Mouse (Mus musculus) MEL (cell line): ENCODE data around the gene Cetn3.

Source experiments
- CTCF ChIP-seq, 3 experiments: IDR thresholded peaks in 2 of 3; conservative IDR thresholded peaks in 1 of 3; 2 replicates each; pipeline ENCODE4 v1.5.1; 2011 to 2012; ENCODE audit warnings: low read length in 3 of 3, low read depth in 2 of 3, mild to moderate bottlenecking in 2 of 3, improper control_type of control experiment in 1 of 3, inconsistent platforms in 1 of 3, mixed read lengths in 1 of 3, moderate library complexity in 1 of 3; ENCODE audit not compliant: control insufficient read depth in 1 of 3, insufficient read depth in 1 of 3, poor library complexity in 1 of 3, severe bottlenecking in 1 of 3
- EP300 ChIP-seq, 2 experiments: IDR thresholded peaks; 2 replicates each; pipeline ENCODE4 v1.6.1; 2011; ENCODE audit warnings: improper control_type of control experiment in 2 of 2, low read length in 2 of 2, low read depth in 1 of 2, mild to moderate bottlenecking in 1 of 2
- JUND ChIP-seq: IDR thresholded peaks from 2 replicates; pipeline ENCODE4 v1.6.1; 2011; ENCODE audit warnings: low read depth, mild to moderate bottlenecking, improper control_type of control experiment, low read length
- MEF2A ChIP-seq: IDR thresholded peaks from 2 replicates; pipeline ENCODE4 v1.6.1; 2014; ENCODE audit warnings: low read depth, mild to moderate bottlenecking, inconsistent platforms, low read length, improper control_type of control experiment; ENCODE audit not compliant: poor library complexity, insufficient replicate concordance, severe bottlenecking; ENCODE audit errors: extremely low read depth
- POLR2A ChIP-seq, 2 experiments: IDR thresholded peaks; 2 replicates each; pipeline ENCODE4 v1.6.1; 2011 to 2012; ENCODE audit warnings: low read length in 2 of 2, mild to moderate bottlenecking in 2 of 2, control low read depth in 1 of 2, improper control_type of control experiment in 1 of 2, low read depth in 1 of 2, moderate library complexity in 1 of 2; ENCODE audit not compliant: control insufficient read depth in 1 of 2, insufficient read depth in 1 of 2, poor library complexity in 1 of 2
- POLR2AphosphoS2 ChIP-seq: IDR thresholded peaks from 2 replicates; pipeline ENCODE4 v1.6.1; 2011; ENCODE audit warnings: low read length, improper control_type of control experiment
- SMC3 ChIP-seq: IDR thresholded peaks from 2 replicates; pipeline ENCODE4 v1.6.1; 2011; ENCODE audit warnings: low read depth, low read length, improper control_type of control experiment
- ZC3H11A ChIP-seq: IDR thresholded peaks from 2 replicates; pipeline ENCODE4 v1.6.1; 2012; ENCODE audit warnings: low read depth, mild to moderate bottlenecking, inconsistent platforms, low read length, improper control_type of control experiment

DNA sequence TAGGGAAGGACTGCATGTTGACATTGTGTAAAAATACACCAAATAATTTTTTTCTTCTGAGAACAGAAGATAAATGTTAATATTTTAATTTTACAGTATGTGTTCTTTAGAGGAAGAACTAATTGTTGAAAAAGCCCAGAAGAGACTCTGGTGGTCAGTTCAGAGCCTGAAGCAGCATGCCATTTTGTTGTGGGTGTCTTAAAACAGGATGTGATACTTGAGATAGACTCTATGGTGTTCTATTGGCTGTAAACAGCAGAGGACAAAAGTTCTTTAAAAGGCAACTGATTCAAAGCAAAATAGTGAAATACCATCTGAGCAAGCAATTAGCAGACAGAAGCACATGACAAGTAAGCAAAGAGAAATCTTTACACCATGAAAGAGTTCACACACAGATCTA is 56.1 kb downstream of the Cetn3 start:
- TF ChIP-seq CTCF (IDR thresholded peaks at IDR 0.05 in 2 of 3, conservative IDR thresholded peaks at IDR 0.05 in 1 of 3; ENCODE audit: control insufficient read depth in 1 of 3, insufficient read depth in 1 of 3, low read depth in 2 of 3, low read length in 3 of 3, poor library complexity in 1 of 3, severe bottlenecking in 1 of 3) = no peak
- no peak for TF ChIP-seq MEF2A
- no peak for TF ChIP-seq POLR2A (IDR thresholded peaks at IDR 0.05; ENCODE audit: control insufficient read depth in 1 of 2, insufficient read depth in 1 of 2, low read depth in 1 of 2, low read length in 2 of 2, poor library complexity in 1 of 2)
- no peak for TF ChIP-seq POLR2AphosphoS2
- TF ChIP-seq ZC3H11A = no peak
- no peak for TF ChIP-seq JUND
- no peak for TF ChIP-seq SMC3
- no peak for TF ChIP-seq EP300 (IDR thresholded peaks at IDR 0.05; ENCODE audit: low read depth in 1 of 2, low read length in 2 of 2)
